Mouse (Mus musculus): ENCODE measurements around the gene 1700001P01Rik. TPM values are rescaled to one million over a fixed set of nuclear protein-coding genes. Genes with fewer than 3 reads are reported as not detected.
A peak's percentile ranks its signal among the peaks of the same experiment; 100 is the strongest.

The 1700001P01Rik gene
- total RNA-seq (2021), result under 1 TPM in 1 of 2 experiments, not detected in 1; 0.65 TPM
- long read RNA-seq, experiment 1, result 0 reads
- long read RNA-seq, experiment 2, result 0 reads

GRCm38 (mm10) chr11:97775808-97776496, at the start of gene 1700001P01Rik:
1700001P01Rik (minus strand) TSS chr11:97775918.
- intact Hi-C loops (cut with DNase I), result no loop called here
- DNase-seq, result no peak

- DNase-seq, result no peak
- intact Hi-C loops (cut with DNase I), result no loop called here
Measured at GRCm38 (mm10) chr11:97825295-97825694, 49.6 kb upstream of the 1700001P01Rik start.

- DNase-seq, result no peak
- intact Hi-C loops (cut with DNase I), result no loop called here
Measured at GRCm38 (mm10) chr11:97824895-97825294, 49.2 kb upstream of the 1700001P01Rik start.

GRCm38 (mm10) chr11:97824168-97824567, 48.5 kb upstream of the 1700001P01Rik start:
- DNase-seq, result no peak
- intact Hi-C loops (cut with DNase I), result no loop called here

GRCm38 (mm10) chr11:97822840-97823603, 47.3 kb upstream of the 1700001P01Rik start:
- intact Hi-C loops (cut with DNase I), result loop anchor here (2.0 kb wide), 1 partner anchor 14 kb away; no protein-coding TSS in a partner anchor
- DNase-seq, result peak in 1 of 2 experiments; percentile 63

GRCm38 (mm10) chr11:97821401-97822064, 45.8 kb upstream of the 1700001P01Rik start:
- no peak for DNase-seq
- intact Hi-C loops (cut with DNase I), result loop anchor here (2.0 kb wide), 2 partner anchors 15 to 21 kb away; no protein-coding TSS in a partner anchor

GRCm38 (mm10) chr11:97820840-97821239, 45.1 kb upstream of the 1700001P01Rik start:
- DNase-seq, result peak; percentile 74 to 81
- intact Hi-C loops (cut with DNase I), result loop anchor here (2.0 kb wide), 1 partner anchor 20 kb away; no protein-coding TSS in a partner anchor

GRCm38 (mm10) chr11:97819923-97820322, 44.2 kb upstream of the 1700001P01Rik start:
- intact Hi-C loops (cut with DNase I), result loop anchor here (2.0 kb wide), 1 partner anchor 19 kb away; no protein-coding TSS in a partner anchor
- DNase-seq, result no peak

- intact Hi-C loops (cut with DNase I), result no loop called here
- DNase-seq, result no peak
Measured at GRCm38 (mm10) chr11:97819102-97819501, 43.4 kb upstream of the 1700001P01Rik start.

- peak in 1 of 2 experiments; percentile 68 for DNase-seq
- intact Hi-C loops (cut with DNase I), result no loop called here
Measured at GRCm38 (mm10) chr11:97818571-97818970, 42.9 kb upstream of the 1700001P01Rik start.

GRCm38 (mm10) chr11:97818003-97818402, 42.3 kb upstream of the 1700001P01Rik start:
- intact Hi-C loops (cut with DNase I), result no loop called here
- DNase-seq, result no peak

GRCm38 (mm10) chr11:97817379-97817778, 41.7 kb upstream of the 1700001P01Rik start:
- DNase-seq, result peak in 1 of 2 experiments; percentile 61
- intact Hi-C loops (cut with DNase I), result no loop called here

GRCm38 (mm10) chr11:97816916-97817315, 41.2 kb upstream of the 1700001P01Rik start:
- DNase-seq, result no peak
- intact Hi-C loops (cut with DNase I), result no loop called here

- no peak for DNase-seq
- intact Hi-C loops (cut with DNase I), result no loop called here
Measured at GRCm38 (mm10) chr11:97816176-97816575, 40.5 kb upstream of the 1700001P01Rik start.

GRCm38 (mm10) chr11:97815736-97816135, 40.0 kb upstream of the 1700001P01Rik start:
- intact Hi-C loops (cut with DNase I), result no loop called here
- no peak for DNase-seq

GRCm38 (mm10) chr11:97813746-97814515, 38.2 kb upstream of the 1700001P01Rik start:
- intact Hi-C loops (cut with DNase I), result no loop called here
- no peak for DNase-seq

- intact Hi-C loops (cut with DNase I), result no loop called here
- DNase-seq, result no peak
Measured at GRCm38 (mm10) chr11:97813085-97813484, 37.4 kb upstream of the 1700001P01Rik start.

GRCm38 (mm10) chr11:97812491-97812921, 36.8 kb upstream of the 1700001P01Rik start:
- intact Hi-C loops (cut with DNase I), result no loop called here
- DNase-seq, result no peak

GRCm38 (mm10) chr11:97811569-97812362, 36.0 kb upstream of the 1700001P01Rik start:
- no peak for DNase-seq
- intact Hi-C loops (cut with DNase I), result no loop called here

All from heart, postnatal 14 days (tissue).